Mouse (Mus musculus) stomach, embryonic 15.5 days (tissue): Measurements from ENCODE around the gene Tfpi2. TPM values are rescaled to one million over a fixed set of nuclear protein-coding genes. Genes with fewer than 3 reads are reported as not detected.

Source experiments
- polyA plus RNA-seq: library from polyadenylated mRNA; unstranded; fragments of >200 nt; fragmentation: Nextera tagmentation; extraction: Ambion mirVana; gene quantifications from 2 replicates; pipeline ENCODE4 v1.2.1, GENCODE M21; 2015

Gene Tfpi2
- polyA plus RNA-seq, 1 experiment from 2014 or later: 5.6 TPM

Other genes starting within 250 kb of the Tfpi2 start
- 0.18 and 0.24 TPM in 2 replicates for gene Calcr, start 224.2 kb downstream of the Tfpi2 start, polyA plus RNA-seq
- gene Gngt1, start 4.9 kb upstream of the Tfpi2 start, polyA plus RNA-seq: not detected in 2 replicates
- 85.2 and 86.5 TPM in 2 replicates for gene Gng11, start 15.0 kb upstream of the Tfpi2 start, polyA plus RNA-seq
- 76.0 and 76.9 TPM in 2 replicates for gene Bet1, start 98.1 kb upstream of the Tfpi2 start, polyA plus RNA-seq